Mouse (Mus musculus) brain, embryonic 14.5 days (tissue): Measurements from ENCODE around the gene Ppfibp1. TPM values are rescaled to one million over a fixed set of nuclear protein-coding genes. Genes with fewer than 3 reads are reported as not detected.
"Not testable (repeated sequence)": the region's sequence is repeated elsewhere in the genome, so short reads cannot be mapped to it uniquely, and the experiment has no call there.

ENCODE experiments used
- DNase-seq: peaks from one replicate; pipeline ENCODE4 v3.0.0-alpha.2; 2011; ENCODE audit warnings: low read depth
- CTCF ChIP-seq: fragments of 200-500 bp; IDR thresholded peaks from 2 replicates; pipeline ENCODE4 v1.5.1; 2012; ENCODE audit warnings: inconsistent platforms, mild to moderate bottlenecking, moderate library complexity, borderline replicate concordance; ENCODE audit not compliant: insufficient read depth, insufficient read length; ENCODE audit errors: extremely low read depth
- POLR2A ChIP-seq: fragments of 200-500 bp; IDR thresholded peaks from 2 replicates; pipeline ENCODE4 v1.6.1; 2012; ENCODE audit warnings: mild to moderate bottlenecking, inconsistent platforms, borderline replicate concordance; ENCODE audit not compliant: poor library complexity, insufficient read depth, insufficient read length, severe bottlenecking; ENCODE audit errors: extremely low read depth
- polyA plus RNA-seq: library from polyadenylated mRNA; depleted of rRNA; stranded (reverse); fragments of >200 nt; gene quantifications from 2 replicates; pipeline ENCODE4 v1.2.3, GENCODE M21; 2012

The Ppfibp1 gene
- polyA plus RNA-seq, 1 experiment: 15.1 TPM

- DNase-seq: no peak
- TF ChIP-seq POLR2A (no peak), CTCF (no peak)
These were observed 25.1 kb upstream of the Ppfibp1 start for GRCm38 (mm10) chr6:146863154-146863553.

DNA sequence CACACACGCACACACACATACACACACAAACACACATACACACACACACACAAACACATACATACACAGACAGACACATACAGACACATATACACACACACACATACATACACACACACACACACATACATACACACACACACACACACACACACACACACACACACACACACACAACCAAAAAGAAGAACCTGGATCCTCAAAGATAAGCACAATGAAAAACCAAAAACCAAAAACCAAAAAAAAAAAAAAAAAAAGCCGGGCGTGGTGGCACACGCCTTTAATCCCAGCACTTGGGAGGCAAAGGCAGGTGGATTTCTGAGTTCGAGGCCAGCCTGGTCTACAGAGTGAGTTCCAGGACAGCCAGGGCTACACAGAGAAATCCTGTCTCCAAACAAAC, 23.9 kb upstream of the Ppfibp1 start:
- DNase-seq: not testable (repeated sequence)

- TF ChIP-seq CTCF: peak; percentile 3; the same call in 1 of the 2 replicates
- no peak for TF ChIP-seq POLR2A
- DNase-seq: no peak
These were observed 22.6 kb upstream of the Ppfibp1 start for GRCm38 (mm10) chr6:146865701-146866100.

- no peak for DNase-seq
- no peak for TF ChIP-seq CTCF
- no peak for TF ChIP-seq POLR2A
These were observed 16.3 kb upstream of the Ppfibp1 start for GRCm38 (mm10) chr6:146871975-146872374.

GRCm38 (mm10) chr6:146874415-146874814, 13.9 kb upstream of the Ppfibp1 start:
- TF ChIP-seq POLR2A (no peak), CTCF (no peak)
- DNase-seq: no peak

- no peak for TF ChIP-seq POLR2A
- TF ChIP-seq CTCF: 0 out of 2 replicates have a peak, but pooled peaks have one; percentile 4
- no peak for DNase-seq
These were observed 11.5 kb upstream of the Ppfibp1 start for GRCm38 (mm10) chr6:146876820-146877219.

DNA sequence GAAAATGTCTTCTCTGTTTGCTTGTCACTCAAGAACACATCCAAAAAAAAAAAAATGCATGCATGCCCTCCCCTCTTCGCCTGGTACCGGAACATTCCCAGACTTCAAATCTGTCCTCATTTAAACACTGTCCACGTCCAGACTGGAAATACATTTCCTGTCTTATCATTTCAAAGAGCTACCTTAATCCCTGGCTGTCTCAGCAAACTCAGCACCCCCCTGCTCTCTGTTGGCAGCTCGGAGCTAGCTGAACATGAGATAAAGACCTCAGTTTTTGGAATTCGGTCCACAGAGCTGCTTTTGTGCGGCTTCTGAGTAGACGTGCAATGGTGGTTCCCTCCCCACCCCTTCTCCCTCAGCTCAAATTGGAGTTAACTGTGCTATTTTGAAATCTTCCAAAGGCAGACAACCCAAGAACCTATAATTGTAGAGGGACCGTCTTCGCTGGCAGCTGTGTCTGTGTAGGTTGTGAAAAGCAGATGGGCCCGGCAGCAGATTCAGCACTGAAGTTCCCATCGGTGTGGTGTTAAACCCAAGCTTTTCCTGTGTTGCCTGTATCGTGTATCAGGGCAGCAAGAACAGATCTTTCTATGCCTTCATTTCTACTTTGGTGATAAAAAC, 10.8 kb upstream of the Ppfibp1 start:
- no peak for DNase-seq
- TF ChIP-seq CTCF: no peak
- TF ChIP-seq POLR2A: no peak

GRCm38 (mm10) chr6:146878926-146879325, 9.4 kb upstream of the Ppfibp1 start:
- DNase-seq: no peak
- no peak for TF ChIP-seq POLR2A
- TF ChIP-seq CTCF: no peak

DNA sequence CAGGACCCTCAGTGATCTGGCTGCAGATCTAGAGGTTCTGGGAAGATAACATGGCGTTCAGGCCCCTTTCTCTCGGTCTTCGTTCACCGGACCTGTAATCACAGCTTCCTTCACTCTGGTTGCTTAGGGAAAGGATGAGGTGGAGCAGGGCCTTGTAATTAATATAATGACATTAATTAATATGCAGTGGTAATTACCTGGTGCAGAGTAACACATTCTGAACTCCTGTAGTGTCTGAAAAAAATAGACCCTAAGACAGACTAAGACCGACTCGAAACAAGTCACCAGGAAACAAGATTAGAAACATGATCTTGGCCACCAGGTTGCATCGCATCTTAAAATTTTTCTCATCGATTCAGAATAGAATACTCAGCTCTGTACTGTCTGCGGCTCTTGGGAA, 8.4 kb upstream of the Ppfibp1 start:
- DNase-seq: no peak
- TF ChIP-seq CTCF (no peak), POLR2A (no peak)

DNA sequence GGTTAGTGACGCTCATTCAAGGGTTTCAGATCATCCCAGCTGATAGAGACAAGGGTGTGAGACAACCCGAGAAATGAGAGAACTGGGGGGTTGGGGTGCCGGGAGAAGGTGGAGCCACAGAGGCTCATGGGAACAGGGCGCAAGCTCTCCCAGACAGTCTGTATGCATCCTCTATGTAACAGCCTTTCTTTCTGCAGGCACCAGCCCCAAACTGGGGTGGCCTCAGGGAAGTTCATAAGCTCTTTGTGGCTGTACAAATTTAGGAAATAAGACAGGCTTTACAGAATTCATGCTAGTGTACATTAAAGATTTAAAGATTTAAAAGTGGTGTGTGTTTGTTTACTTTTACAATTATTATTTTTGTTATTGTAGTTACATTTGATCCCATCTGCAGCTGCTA, 8.0 kb upstream of the Ppfibp1 start:
- no peak for TF ChIP-seq CTCF
- DNase-seq: no peak

DNA sequence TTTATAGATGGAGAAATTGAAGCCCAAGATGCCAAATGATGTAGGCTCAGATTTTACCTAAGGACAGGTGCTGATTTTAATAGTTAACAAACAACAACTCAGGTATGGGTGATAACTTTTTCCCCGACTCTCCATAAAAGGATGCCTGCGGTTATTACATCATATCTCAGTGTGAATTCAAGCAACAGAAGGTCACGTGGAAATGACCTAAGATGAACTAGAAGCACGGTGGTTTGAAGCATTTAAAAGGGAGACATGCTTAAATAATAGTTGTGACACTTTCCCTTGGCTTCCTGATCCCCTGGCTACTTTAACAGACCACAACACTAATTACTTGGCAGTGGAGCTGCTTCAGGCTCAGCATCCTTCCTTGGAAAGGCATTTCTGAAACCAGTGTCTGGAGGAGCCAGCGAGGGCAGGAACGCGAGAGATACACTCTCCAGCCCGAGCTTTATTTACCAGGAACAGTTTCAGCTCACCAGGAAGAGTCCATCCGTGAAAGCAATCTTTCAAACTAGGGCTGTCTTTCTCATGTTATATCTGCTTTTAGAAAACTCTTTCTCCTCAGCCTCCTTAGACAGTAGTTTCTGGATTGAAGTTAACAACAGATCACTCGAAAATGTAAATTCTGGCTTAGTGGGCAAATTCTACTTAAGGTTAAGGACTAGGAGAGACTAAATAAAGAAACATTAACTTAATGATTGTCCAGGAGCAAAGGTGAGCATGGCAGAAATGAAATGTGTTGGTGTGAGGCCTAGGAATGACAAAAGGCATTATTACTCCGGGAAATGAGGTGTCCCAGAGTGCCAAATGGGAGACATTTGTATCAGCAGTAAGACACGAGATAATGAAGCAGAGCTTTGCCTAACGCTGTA, 6.2 kb upstream of the Ppfibp1 start:
- no peak for DNase-seq
- TF ChIP-seq CTCF: no peak
- TF ChIP-seq POLR2A: no peak

DNA sequence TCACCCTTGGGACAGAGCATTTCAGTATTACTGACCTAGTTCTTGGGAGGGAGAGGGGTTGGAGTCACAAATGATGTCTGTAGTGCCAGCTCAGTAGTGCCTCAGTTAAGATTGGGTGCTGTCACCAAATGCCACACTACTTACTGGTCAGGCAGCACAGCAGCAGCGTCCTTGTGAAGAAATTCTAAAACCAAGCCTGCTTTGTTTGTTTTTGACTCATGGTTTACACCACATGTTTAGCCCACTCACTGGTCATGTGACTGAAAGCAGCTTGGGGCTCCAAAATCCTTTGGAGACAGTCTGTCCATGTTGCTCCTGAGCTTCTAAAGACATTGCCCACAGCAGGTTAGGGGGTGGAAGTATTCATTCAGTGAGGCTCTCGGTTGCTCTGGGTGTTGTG, 4.9 kb upstream of the Ppfibp1 start:
- TF ChIP-seq POLR2A: no peak
- no peak for TF ChIP-seq CTCF
- no peak for DNase-seq
